Mouse (Mus musculus) T-helper 17 cell (primary cell): ENCODE measurements at regions not wholly inside any gene's neighbourhood (a gene's known extent, or its start where the extent isn't known, plus 50 kb on each side); places are given as distances from the start of the nearest gene placed in this dataset.

ENCODE experiments used
- in situ Hi-C, 2 experiments: fragments of 300-600 bp; cut with MboI, MseI; formaldehyde crosslinking; loops; 1 replicate in 1 of 2; 2 replicates in 1 of 2; pipeline ENCODE4 v1.15.1; 2025; ENCODE audit warnings: high pct_unique_total_duplicates in 2 of 2

- in situ Hi-C loops, result no loop called here
These were observed 75.6 kb upstream of the Ppm1b start for GRCm38 (mm10) chr17:84880946-84881345.

- in situ Hi-C loops, result no loop called here
These were observed 68.0 kb upstream of the Ppm1b start for GRCm38 (mm10) chr17:84888525-84888924.

- in situ Hi-C loops, result no loop called here
These were observed 65.5 kb upstream of the Ppm1b start for GRCm38 (mm10) chr17:84890871-84891599.

GRCm38 (mm10) chr17:84893273-84894033, 63.1 kb upstream of the Ppm1b start:
- in situ Hi-C loops, result no loop called here

DNA sequence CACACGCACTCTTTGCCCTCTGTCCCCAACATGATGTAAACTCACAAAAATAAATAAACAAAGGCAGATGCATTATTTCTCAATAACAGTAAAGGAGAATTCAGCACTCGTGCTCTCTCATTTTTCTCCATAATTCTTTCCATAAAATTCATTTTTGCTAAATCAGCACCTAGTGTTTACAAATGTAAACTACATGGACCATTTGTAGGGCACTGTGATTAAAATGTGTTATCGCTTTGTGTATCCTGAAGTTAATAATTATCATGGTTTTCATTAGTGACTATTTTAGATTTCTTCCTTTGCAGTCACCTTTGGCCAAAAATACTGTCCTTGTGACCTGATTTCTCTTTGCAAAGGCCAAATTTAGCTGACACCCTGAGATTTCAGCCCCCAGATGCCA, 61.0 kb upstream of the Ppm1b start:
- in situ Hi-C loops, result no loop called here

DNA sequence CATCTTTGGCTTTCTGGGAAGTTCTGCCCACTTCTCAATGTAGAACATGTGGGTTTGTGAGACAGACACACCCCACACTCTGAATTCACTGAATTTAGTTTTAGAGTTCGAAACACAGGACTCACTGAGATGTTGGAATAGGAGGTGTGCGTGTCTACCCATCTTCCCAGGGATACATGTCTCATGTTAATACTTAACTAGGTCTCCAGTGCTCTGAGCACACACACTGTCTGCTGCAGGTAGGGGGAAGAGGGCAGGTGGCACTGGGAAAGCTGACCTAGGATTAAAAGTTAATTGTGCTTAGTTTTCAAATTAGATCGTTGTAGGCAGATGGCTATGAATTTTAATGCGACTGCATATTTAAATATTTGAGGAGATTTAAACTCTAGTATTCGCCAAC, 60.0 kb upstream of the Ppm1b start:
- in situ Hi-C loops, result no loop called here

DNA sequence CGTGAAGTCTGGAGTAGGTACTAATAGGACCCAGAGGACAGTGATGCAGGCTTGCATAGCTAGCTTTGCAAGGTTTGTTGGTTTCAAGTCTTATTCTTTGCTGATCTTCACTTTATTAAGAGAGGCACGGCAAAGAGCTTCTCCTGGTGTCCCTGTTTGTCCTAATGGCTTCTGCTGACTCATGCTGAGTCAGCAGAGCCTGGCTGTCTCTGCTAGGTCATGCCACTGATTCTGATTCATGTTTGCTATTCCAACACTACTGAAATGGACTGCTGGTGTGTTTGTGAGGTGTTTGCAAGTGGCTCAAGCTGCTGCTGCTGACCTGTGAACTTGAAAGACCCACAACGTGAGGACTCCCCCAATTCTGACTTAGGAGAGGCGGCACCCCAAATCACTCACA, 58.1 kb upstream of the Ppm1b start:
- in situ Hi-C loops, result no loop called here

- in situ Hi-C loops, result no loop called here
These were observed 52.8 kb upstream of the Ppm1b start for GRCm38 (mm10) chr17:84903625-84904337.
